Mouse (Mus musculus): Measurements from ENCODE around the gene 2810459M11Rik. TPM values are rescaled to one million over a fixed set of nuclear protein-coding genes. Genes with fewer than 3 reads are reported as not detected.
"Not testable (repeated sequence)": the region's sequence is repeated elsewhere in the genome, so short reads cannot be mapped to it uniquely, and the experiment has no call there.

2810459M11Rik gene
- polyA plus RNA-seq (2014; fragmentation: Nextera tagmentation; extraction: Ambion mirVana) = 0.68 and 0.87 TPM in 2 replicates

- Histone ChIP-seq H3K27me3 (ENCODE audit: control insufficient read depth, insufficient read depth, low read length) (peaks cover 32% of the 10 kb centered on the region), H3K4me2 (ENCODE audit: low read depth) (peak within 1 kb of the TSS; percentile 94), H3K9ac (ENCODE audit: low read length) (peak within 1 kb of the TSS; percentile 57), H3K27ac (ENCODE audit: low read depth, low read length) (no peak within 1 kb of the TSS), H3K4me3 (ENCODE audit: low read depth, low read length) (peak within 1 kb of the TSS; percentile 54), H3K4me1 (ENCODE audit: control insufficient read depth, insufficient read depth, low read length) (0 out of 2 replicates have a peak, but pooled peaks cover 4% of the 10 kb centered on the region), H3K36me3 (ENCODE audit: control insufficient read depth, insufficient read depth, low read length) (no peaks in the 10 kb centered on the region), H3K9me3 (ENCODE audit: control insufficient read depth, low read length) (0 out of 2 replicates have a peak, but pooled peaks cover 3% of the 10 kb centered on the region)
- peak; percentile 81 for ATAC-seq (ENCODE audit: insufficient read depth, low FRiP score, low TSS enrichment)
- WGBS = under 1% methylated on average over 92 of the region's 110 CpGs
- peak; percentile 65 for DNase-seq (ENCODE audit: low spot score)
These were observed at the start of gene 2810459M11Rik for GRCm38 (mm10) chr1:86045848-86046805. TSS of gene 2810459M11Rik (plus strand) at chr1:86045863.

GRCm38 (mm10) chr1:85997221-85997620 is 48.4 kb upstream of the 2810459M11Rik start:
- Histone ChIP-seq H3K27ac (ENCODE audit: low read depth, low read length) (no peak overlapping the region), H3K4me2 (ENCODE audit: low read depth) (no peak overlapping the region), H3K27me3 (ENCODE audit: control insufficient read depth, insufficient read depth, low read length) (no peaks in the 10 kb centered on the region), H3K4me3 (ENCODE audit: low read depth, low read length) (no peak overlapping the region), H3K9ac (ENCODE audit: low read length) (no peak overlapping the region), H3K9me3 (ENCODE audit: control insufficient read depth, low read length) (no peaks in the 10 kb centered on the region), H3K4me1 (ENCODE audit: control insufficient read depth, insufficient read depth, low read length) (no peaks in the 10 kb centered on the region), H3K36me3 (ENCODE audit: control insufficient read depth, insufficient read depth, low read length) (no peaks in the 10 kb centered on the region)
- WGBS = 92% methylated on average over 1 of the region's 1 CpGs
- DNase-seq (ENCODE audit: low spot score) (no peak), ATAC-seq (ENCODE audit: insufficient read depth, low FRiP score, low TSS enrichment) (no peak)

GRCm38 (mm10) chr1:85998012-85998411 is 47.7 kb upstream of the 2810459M11Rik start:
- no peak overlapping the region for H3K9ac ChIP-seq (ENCODE audit: low read length)
- WGBS = 85% methylated on average over 4 of the region's 4 CpGs
- H3K4me1 ChIP-seq (ENCODE audit: control insufficient read depth, insufficient read depth, low read length) = no peaks in the 10 kb centered on the region
- H3K27me3 ChIP-seq (ENCODE audit: control insufficient read depth, insufficient read depth, low read length) = no peaks in the 10 kb centered on the region
- no peaks in the 10 kb centered on the region for H3K36me3 ChIP-seq (ENCODE audit: control insufficient read depth, insufficient read depth, low read length)
- no peak overlapping the region for H3K4me2 ChIP-seq (ENCODE audit: low read depth)
- no peak for ATAC-seq (ENCODE audit: insufficient read depth, low FRiP score, low TSS enrichment)
- DNase-seq (ENCODE audit: low spot score) = no peak
- H3K27ac ChIP-seq (ENCODE audit: low read depth, low read length) = no peak overlapping the region
- no peak overlapping the region for H3K4me3 ChIP-seq (ENCODE audit: low read depth, low read length)
- no peaks in the 10 kb centered on the region for H3K9me3 ChIP-seq (ENCODE audit: control insufficient read depth, low read length)

DNA sequence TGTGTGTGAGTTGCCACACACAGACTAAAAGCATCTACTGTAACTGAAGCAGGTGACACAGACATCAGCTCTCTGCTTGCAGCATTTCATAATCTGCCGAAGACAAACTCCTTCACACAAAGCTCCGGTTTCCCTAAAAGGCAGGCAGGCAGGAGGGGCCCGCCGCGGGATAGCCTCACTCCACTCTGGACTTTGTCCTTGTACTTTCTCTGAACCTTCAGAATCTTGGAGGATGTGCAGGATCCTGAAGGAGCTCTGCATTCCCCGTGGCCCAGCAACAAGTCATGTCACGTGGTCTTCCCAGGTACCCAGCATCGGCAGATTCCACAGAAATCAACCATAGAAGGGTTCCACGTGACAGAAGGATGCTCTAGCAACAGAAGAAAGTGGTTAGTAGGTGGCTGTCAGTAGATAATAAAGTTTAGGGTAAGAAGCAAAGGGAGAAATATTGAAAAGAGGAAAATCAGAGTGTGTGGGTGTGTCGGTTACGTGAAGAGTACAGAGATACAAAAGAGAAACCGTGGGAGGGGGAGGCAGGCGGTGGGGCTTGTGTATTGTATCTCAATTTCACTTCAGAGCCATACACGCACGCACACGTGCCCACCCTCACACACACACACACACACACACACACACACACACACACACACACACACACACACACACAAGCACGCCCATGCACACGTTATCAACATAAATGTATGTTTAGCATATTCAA is 45.7 kb upstream of the 2810459M11Rik start:
- no peaks in the 10 kb centered on the region for H3K36me3 ChIP-seq (ENCODE audit: control insufficient read depth, insufficient read depth, low read length)
- DNase-seq (ENCODE audit: low spot score) (no peak), ATAC-seq (ENCODE audit: insufficient read depth, low FRiP score, low TSS enrichment) (no peak)
- H3K9me3 ChIP-seq (ENCODE audit: control insufficient read depth, low read length) = no peaks in the 10 kb centered on the region
- no peaks in the 10 kb centered on the region for H3K4me1 ChIP-seq (ENCODE audit: control insufficient read depth, insufficient read depth, low read length)
- H3K27ac ChIP-seq (ENCODE audit: low read depth, low read length) = no peak overlapping the region
- no peaks in the 10 kb centered on the region for H3K27me3 ChIP-seq (ENCODE audit: control insufficient read depth, insufficient read depth, low read length)
- H3K9ac ChIP-seq (ENCODE audit: low read length) = no peak overlapping the region
- no peak overlapping the region for H3K4me3 ChIP-seq (ENCODE audit: low read depth, low read length)
- 87% methylated on average over 18 of the region's 18 CpGs for WGBS
- no peak overlapping the region for H3K4me2 ChIP-seq (ENCODE audit: low read depth)

GRCm38 (mm10) chr1:86005540-86005939 is 40.1 kb upstream of the 2810459M11Rik start:
- WGBS = 94% methylated on average over 10 of the region's 10 CpGs
- H3K4me2 ChIP-seq (ENCODE audit: low read depth) = no peak overlapping the region
- H3K4me3 ChIP-seq (ENCODE audit: low read depth, low read length) = no peak overlapping the region
- H3K9ac ChIP-seq (ENCODE audit: low read length) = no peak overlapping the region
- no peaks in the 10 kb centered on the region for H3K9me3 ChIP-seq (ENCODE audit: control insufficient read depth, low read length)
- no peaks in the 10 kb centered on the region for H3K27me3 ChIP-seq (ENCODE audit: control insufficient read depth, insufficient read depth, low read length)
- H3K27ac ChIP-seq (ENCODE audit: low read depth, low read length) = no peak overlapping the region
- H3K36me3 ChIP-seq (ENCODE audit: control insufficient read depth, insufficient read depth, low read length) = no peaks in the 10 kb centered on the region
- no peaks in the 10 kb centered on the region for H3K4me1 ChIP-seq (ENCODE audit: control insufficient read depth, insufficient read depth, low read length)
- DNase-seq (ENCODE audit: low spot score) (no peak), ATAC-seq (ENCODE audit: insufficient read depth, low FRiP score, low TSS enrichment) (no peak)

DNA sequence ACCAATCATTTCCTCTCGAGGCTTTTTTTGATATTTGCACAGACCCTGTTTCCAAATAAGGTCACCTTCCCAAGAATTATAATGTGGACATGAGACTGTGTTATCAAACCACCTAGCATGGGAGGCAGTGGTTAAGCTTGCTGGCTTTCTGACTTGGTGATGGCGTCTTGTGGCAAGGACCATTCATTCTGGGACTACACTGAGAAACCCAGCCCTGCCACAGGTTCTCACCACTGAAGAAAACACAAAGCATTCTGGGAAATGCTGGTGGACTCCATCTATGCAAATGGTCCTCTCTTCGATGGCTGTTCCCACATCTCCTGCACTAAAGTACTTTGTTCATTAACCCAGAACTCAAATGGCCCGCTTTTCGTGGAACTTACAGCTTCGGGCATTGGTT is 39.6 kb upstream of the 2810459M11Rik start:
- no peak overlapping the region for H3K27ac ChIP-seq (ENCODE audit: low read depth, low read length)
- H3K9ac ChIP-seq (ENCODE audit: low read length) = no peak overlapping the region
- no peaks in the 10 kb centered on the region for H3K4me1 ChIP-seq (ENCODE audit: control insufficient read depth, insufficient read depth, low read length)
- no peaks in the 10 kb centered on the region for H3K9me3 ChIP-seq (ENCODE audit: control insufficient read depth, low read length)
- H3K4me3 ChIP-seq (ENCODE audit: low read depth, low read length) = no peak overlapping the region
- ATAC-seq (ENCODE audit: insufficient read depth, low FRiP score, low TSS enrichment) (no peak), DNase-seq (ENCODE audit: low spot score) (no peak)
- no peaks in the 10 kb centered on the region for H3K36me3 ChIP-seq (ENCODE audit: control insufficient read depth, insufficient read depth, low read length)
- H3K27me3 ChIP-seq (ENCODE audit: control insufficient read depth, insufficient read depth, low read length) = no peaks in the 10 kb centered on the region
- WGBS = 91% methylated on average over 6 of the region's 6 CpGs
- no peak overlapping the region for H3K4me2 ChIP-seq (ENCODE audit: low read depth)

DNA sequence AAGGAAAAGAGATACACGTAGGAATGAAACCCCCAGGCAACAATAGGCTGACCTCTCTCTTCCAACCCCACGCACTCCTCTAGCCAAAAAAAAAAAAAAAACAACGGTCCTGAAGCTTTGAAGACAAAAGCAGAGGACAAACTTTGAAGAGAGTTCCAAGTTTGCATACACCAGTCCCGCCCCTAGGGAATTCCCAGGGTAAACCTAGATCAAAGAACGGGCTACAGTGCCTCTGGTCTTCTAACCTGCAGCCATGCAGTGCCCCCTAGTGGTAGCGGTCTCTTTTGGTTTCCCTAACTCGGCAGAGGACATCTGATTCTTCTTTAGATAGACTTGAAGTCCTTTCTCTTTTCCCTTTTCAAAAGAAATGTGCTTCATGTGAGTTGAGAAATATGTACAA is 37.9 kb upstream of the 2810459M11Rik start:
- under 1% methylated on average over 7 of the region's 7 CpGs for WGBS
- Histone ChIP-seq H3K27ac (ENCODE audit: low read depth, low read length) (no peak overlapping the region), H3K36me3 (ENCODE audit: control insufficient read depth, insufficient read depth, low read length) (no peaks in the 10 kb centered on the region), H3K9ac (ENCODE audit: low read length) (no peak overlapping the region), H3K4me3 (ENCODE audit: low read depth, low read length) (no peak overlapping the region), H3K4me2 (ENCODE audit: low read depth) (no peak overlapping the region), H3K27me3 (ENCODE audit: control insufficient read depth, insufficient read depth, low read length) (no peaks in the 10 kb centered on the region), H3K4me1 (ENCODE audit: control insufficient read depth, insufficient read depth, low read length) (no peaks in the 10 kb centered on the region), H3K9me3 (ENCODE audit: control insufficient read depth, low read length) (no peaks in the 10 kb centered on the region)
- ATAC-seq (ENCODE audit: insufficient read depth, low FRiP score, low TSS enrichment) (peak; percentile 75; the same call in 1 of the 2 replicates), DNase-seq (ENCODE audit: low spot score) (peak; percentile 86)

- ATAC-seq (ENCODE audit: insufficient read depth, low FRiP score, low TSS enrichment); H3K9me3 ChIP-seq (ENCODE audit: control insufficient read depth, low read length); H3K9ac ChIP-seq (ENCODE audit: low read length); DNase-seq (ENCODE audit: low spot score); H3K4me2 ChIP-seq (ENCODE audit: low read depth); H3K4me3 ChIP-seq (ENCODE audit: low read depth, low read length); H3K4me1 ChIP-seq (ENCODE audit: control insufficient read depth, insufficient read depth, low read length); H3K36me3 ChIP-seq (ENCODE audit: control insufficient read depth, insufficient read depth, low read length); H3K27ac ChIP-seq (ENCODE audit: low read depth, low read length): not testable (repeated sequence)
- 95% methylated on average over 9 of the region's 9 CpGs for WGBS
- H3K27me3 ChIP-seq (ENCODE audit: control insufficient read depth, insufficient read depth, low read length) = peaks cover 10% of the 10 kb centered on the region
These were observed 29.9 kb upstream of the 2810459M11Rik start for GRCm38 (mm10) chr1:86015758-86016157.

All from neural tube, embryonic 11.5 days (tissue).